Mouse (Mus musculus) heart, adult 2 months (tissue): Measurements from ENCODE around the gene Rbm3. TPM values are rescaled to one million over a fixed set of nuclear protein-coding genes. Genes with fewer than 3 reads are reported as not detected.
A peak's percentile ranks its signal among the peaks of the same experiment; 100 is the strongest.

ENCODE experiments used
- DNase-seq, 2 experiments: peaks; one replicate each; pipeline ENCODE4 v3.0.0; 2021
- H3K27ac ChIP-seq: fragments of 200-600 bp; 2 replicates; pipeline ENCODE4 v1.8.1; 2022
- H3K27me3 ChIP-seq: fragments of 200-500 bp; 2 replicates; pipeline ENCODE4 v1.6.1; 2012; ENCODE audit warnings: mild to moderate bottlenecking, low read length, inconsistent platforms, mixed read lengths; ENCODE audit not compliant: control insufficient read depth, insufficient read depth
- H3K36me3 ChIP-seq: fragments of 200-500 bp; 2 replicates; pipeline ENCODE4 v1.6.1; 2012; ENCODE audit warnings: low read length, inconsistent platforms; ENCODE audit not compliant: control insufficient read depth, insufficient read depth
- H3K4me1 ChIP-seq: fragments of 200-500 bp; 2 replicates; pipeline ENCODE4 v1.6.1; 2011; ENCODE audit warnings: low read length; ENCODE audit not compliant: control insufficient read depth, insufficient read depth
- H3K4me3 ChIP-seq: fragments of 200-600 bp; 2 replicates; pipeline ENCODE4 v1.8.1; 2022
- H3K79me2 ChIP-seq: fragments of 200-500 bp; replicated peaks from 2 replicates; pipeline ENCODE4 v1.6.1; 2012; ENCODE audit warnings: mild to moderate bottlenecking, inconsistent platforms, low read length, moderate library complexity, mixed read lengths; ENCODE audit not compliant: control insufficient read depth, insufficient read depth
- H3K9ac ChIP-seq: fragments of 200-500 bp; 2 replicates; pipeline ENCODE4 v1.6.1; 2012; ENCODE audit warnings: low read depth, mild to moderate bottlenecking, control low read depth, inconsistent platforms, low read length, mixed read lengths
- CTCF ChIP-seq: fragments of 200-600 bp; IDR thresholded peaks from 2 replicates; pipeline ENCODE4 v1.8.1; 2022; ENCODE audit warnings: antibody characterized with exemption, mild to moderate bottlenecking, moderate library complexity
- EP300 ChIP-seq: fragments of 200-500 bp; IDR thresholded peaks from 2 replicates; pipeline ENCODE4 v1.6.1; 2011; ENCODE audit warnings: low read depth, low read length, control low read depth; ENCODE audit not compliant: insufficient read depth
- POLR2A ChIP-seq: fragments of 200-500 bp; IDR thresholded peaks from 2 replicates; pipeline ENCODE4 v1.6.1; 2011; ENCODE audit warnings: mild to moderate bottlenecking, low read depth, low read length, control low read depth; ENCODE audit not compliant: insufficient read depth
- WGBS: fragments of 180-500 bp; shearing (Covaris S2); methylation state at CpG from one replicate; pipeline ENCODE4 v1.1.7; 2018; 5-methylcytosine and 5-hydroxymethylcytosine counted together
- intact Hi-C: fragments of 180-260 bp; cut with DNase I; formaldehyde crosslinking; loops from one replicate; pipeline ENCODE4 v1.15.1; 2025
- polyA plus RNA-seq: library from polyadenylated mRNA; depleted of rRNA; stranded (reverse); fragments of >200 nt; gene quantifications from 2 replicates; pipeline ENCODE4 v1.2.3, GENCODE M21; 2012
- total RNA-seq, 2 experiments: library from RNA; stranded (reverse); gene quantifications; 2 replicates each; pipeline ENCODE4 v1.2.3; 2021

The Rbm3 gene
- total and polyA plus RNA-seq, 3 experiments = 38.1 to 78.9 (median 44.1) TPM

- intact Hi-C loops = no loop called here
- TF ChIP-seq POLR2A = no peak
- no peak for TF ChIP-seq EP300
- no peak for TF ChIP-seq CTCF
- 81% methylated on average over 6 of the region's 6 CpGs for WGBS
Measured at GRCm38 (mm10) chrX:8123821-8124470, 21.7 kb downstream of the Rbm3 start.

GRCm38 (mm10) chrX:8117264-8117663, 28.4 kb downstream of the Rbm3 start:
- no peak for DNase-seq
- intact Hi-C loops = no loop called here
- Histone ChIP-seq H3K27me3 (no peaks in the 10 kb centered on the region), H3K4me3 (no peak overlapping the region), H3K36me3 (no peaks in the 10 kb centered on the region), H3K79me2 (no peaks in the 10 kb centered on the region), H3K27ac (no peak overlapping the region), H3K4me1 (no peaks in the 10 kb centered on the region), H3K9ac (no peak overlapping the region)
- no peak for TF ChIP-seq CTCF
- TF ChIP-seq EP300 = no peak
- no peak for TF ChIP-seq POLR2A

More at GRCm38 (mm10) chrX:8123821-8124470, 21.7 kb downstream of the Rbm3 start:
- no peak overlapping the region for H3K4me3 ChIP-seq
- no peaks in the 10 kb centered on the region for H3K27me3 ChIP-seq
- no peak for DNase-seq
- H3K79me2 ChIP-seq = no peaks in the 10 kb centered on the region
- no peak overlapping the region for H3K9ac ChIP-seq
- no peak overlapping the region for H3K27ac ChIP-seq
- H3K4me1 ChIP-seq = no peaks in the 10 kb centered on the region
- no peaks in the 10 kb centered on the region for H3K36me3 ChIP-seq

- Histone ChIP-seq H3K27me3 (no peaks in the 10 kb centered on the region), H3K4me1 (no peaks in the 10 kb centered on the region), H3K9ac (no peak overlapping the region), H3K4me3 (no peak overlapping the region), H3K36me3 (no peaks in the 10 kb centered on the region), H3K27ac (no peak overlapping the region), H3K79me2 (no peaks in the 10 kb centered on the region)
- intact Hi-C loops = no loop called here
- DNase-seq = no peak
- 64% methylated on average over 4 of the region's 4 CpGs for WGBS
- TF ChIP-seq CTCF (peak; percentile 51), POLR2A (no peak)
Measured at GRCm38 (mm10) chrX:8115275-8115674, 30.4 kb downstream of the Rbm3 start.

GRCm38 (mm10) chrX:8105019-8105418, 40.7 kb downstream of the Rbm3 start:
- Histone ChIP-seq H3K79me2 (no peaks in the 10 kb centered on the region), H3K27ac (no peak overlapping the region), H3K4me1 (no peaks in the 10 kb centered on the region), H3K27me3 (no peaks in the 10 kb centered on the region), H3K4me3 (no peak overlapping the region), H3K36me3 (no peaks in the 10 kb centered on the region), H3K9ac (no peak overlapping the region)
- 88% methylated on average over 3 of the region's 3 CpGs for WGBS
- DNase-seq = no peak
- TF ChIP-seq POLR2A (no peak), EP300 (no peak), CTCF (no peak)
- intact Hi-C loops = no loop called here

- H3K36me3 ChIP-seq = no peaks in the 10 kb centered on the region
- DNase-seq = no peak
- intact Hi-C loops = no loop called here
- no peaks in the 10 kb centered on the region for H3K4me1 ChIP-seq
- TF ChIP-seq POLR2A = no peak
- TF ChIP-seq CTCF = no peak
- TF ChIP-seq EP300 = no peak
- no peaks in the 10 kb centered on the region for H3K27me3 ChIP-seq
- no peak overlapping the region for H3K4me3 ChIP-seq
- no peaks in the 10 kb centered on the region for H3K79me2 ChIP-seq
- H3K9ac ChIP-seq = no peak overlapping the region
- no peak overlapping the region for H3K27ac ChIP-seq
- 28% methylated on average over 7 of the region's 7 CpGs for WGBS
Measured at GRCm38 (mm10) chrX:8102213-8102668, 43.4 kb downstream of the Rbm3 start.

- TF ChIP-seq CTCF (no peak), EP300 (no peak), POLR2A (no peak)
- no peaks in the 10 kb centered on the region for H3K36me3 ChIP-seq
- H3K4me1 ChIP-seq = no peaks in the 10 kb centered on the region
- H3K27me3 ChIP-seq = no peaks in the 10 kb centered on the region
- H3K79me2 ChIP-seq = no peaks in the 10 kb centered on the region
- H3K4me3 ChIP-seq = no peak overlapping the region
- H3K27ac ChIP-seq = no peak overlapping the region
- DNase-seq = no peak
- H3K9ac ChIP-seq = no peak overlapping the region
- 29% methylated on average over 3 of the region's 3 CpGs for WGBS
- intact Hi-C loops = no loop called here
Measured at GRCm38 (mm10) chrX:8101017-8101416, 44.7 kb downstream of the Rbm3 start.
